Mouse (Mus musculus): ENCODE results near the gene Twf1. TPM values are rescaled to one million over a fixed set of nuclear protein-coding genes. Genes with fewer than 3 reads are reported as not detected.

Gene Twf1
- total RNA-seq (2012; rRNA removed) = 29.7 and 45.6 TPM in 2 replicates

- Histone ChIP-seq H3K36me3 (ENCODE audit: control insufficient read depth, insufficient read depth, low read length, poor library complexity, severe bottlenecking) (peaks cover 4% of the 10 kb centered on the region), H3K9me3 (ENCODE audit: control insufficient read depth, insufficient read depth, low read depth, low read length) (no peaks in the 10 kb centered on the region), H3K27ac (ENCODE audit: insufficient read depth, low read depth, low read length, poor library complexity, severe bottlenecking) (peak within 1 kb of the TSS; percentile 79), H3K4me1 (ENCODE audit: control insufficient read depth in 2 of 2, insufficient read depth in 2 of 2, low read length in 2 of 2, poor library complexity in 1 of 2) (peaks cover 3% of the 10 kb centered on the region in 2 experiments; a peak in 2 of 4 replicates), H3K9ac (ENCODE audit: insufficient read depth, low read depth, low read length, poor library complexity, severe bottlenecking) (peak within 1 kb of the TSS; percentile 100), H3K4me3 (ENCODE audit: insufficient read depth in 1 of 2, low read depth in 1 of 2, low read length in 2 of 2, poor library complexity in 1 of 2, severe bottlenecking in 1 of 2) (peak within 1 kb of the TSS; percentile 75 to 100)
- TF ChIP-seq ZC3H11A (IDR thresholded peaks at IDR 0.05; ENCODE audit: borderline replicate concordance, low read depth, low read length) (no peak), ZNF384 (IDR thresholded peaks at IDR 0.05; ENCODE audit: low read depth, low read length) (no peak), MAFK (IDR thresholded peaks at IDR 0.05; ENCODE audit: insufficient read depth, low read depth, low read length) (no peak), HCFC1 (IDR thresholded peaks at IDR 0.05; ENCODE audit: borderline replicate concordance, insufficient read depth, low read length) (peak; percentile 79; the same call in 1 of the 2 replicates), CHD2 (IDR thresholded peaks at IDR 0.05; ENCODE audit: low read depth, low read length) (no peak)
- peak; percentile 94 for DNase-seq (ENCODE audit: low read depth, low spot score)
- in situ Hi-C loops (cut with MboI; ENCODE audit: low sequenced_read_pairs in 2 of 2, unreplicated experiment in 2 of 2) = no loop called here
Measured at GRCm38 (mm10) chr15:94589219-94590075, at the start of gene Twf1. Gene Twf1 (minus strand): TSS chr15:94589889.

GRCm38 (mm10) chr15:94639126-94639525, 49.4 kb upstream of the Twf1 start:
- H3K9ac ChIP-seq (ENCODE audit: insufficient read depth, low read depth, low read length, poor library complexity, severe bottlenecking) = no peak overlapping the region
- in situ Hi-C loops (cut with MboI; ENCODE audit: low sequenced_read_pairs in 2 of 2, unreplicated experiment in 2 of 2) = no loop called here
- DNase-seq (ENCODE audit: low read depth, low spot score) = no peak
- H3K4me1 ChIP-seq (ENCODE audit: control insufficient read depth in 2 of 2, insufficient read depth in 2 of 2, low read length in 2 of 2, poor library complexity in 1 of 2) = peaks cover 2 to 3% of the 10 kb centered on the region in 2 experiments; a peak in 1 of 4 replicates
- H3K9me3 ChIP-seq (ENCODE audit: control insufficient read depth, insufficient read depth, low read depth, low read length) = no peaks in the 10 kb centered on the region
- no peak overlapping the region for H3K27ac ChIP-seq (ENCODE audit: insufficient read depth, low read depth, low read length, poor library complexity, severe bottlenecking)
- no peaks in the 10 kb centered on the region for H3K36me3 ChIP-seq (ENCODE audit: control insufficient read depth, insufficient read depth, low read length, poor library complexity, severe bottlenecking)
- TF ChIP-seq ZNF384 (IDR thresholded peaks at IDR 0.05; ENCODE audit: low read depth, low read length) = no peak
- no peak for TF ChIP-seq ZC3H11A (IDR thresholded peaks at IDR 0.05; ENCODE audit: borderline replicate concordance, low read depth, low read length)
- no peak for TF ChIP-seq CHD2 (IDR thresholded peaks at IDR 0.05; ENCODE audit: low read depth, low read length)
- TF ChIP-seq MAFK (IDR thresholded peaks at IDR 0.05; ENCODE audit: insufficient read depth, low read depth, low read length) = no peak
- TF ChIP-seq HCFC1 (IDR thresholded peaks at IDR 0.05; ENCODE audit: borderline replicate concordance, insufficient read depth, low read length) = no peak
- H3K4me3 ChIP-seq (ENCODE audit: insufficient read depth in 1 of 2, low read depth in 1 of 2, low read length in 2 of 2, poor library complexity in 1 of 2, severe bottlenecking in 1 of 2) = no peak overlapping the region

- Histone ChIP-seq H3K4me3 (ENCODE audit: insufficient read depth in 1 of 2, low read depth in 1 of 2, low read length in 2 of 2, poor library complexity in 1 of 2, severe bottlenecking in 1 of 2) (no peak overlapping the region), H3K9me3 (ENCODE audit: control insufficient read depth, insufficient read depth, low read depth, low read length) (no peaks in the 10 kb centered on the region), H3K27ac (ENCODE audit: insufficient read depth, low read depth, low read length, poor library complexity, severe bottlenecking) (no peak overlapping the region), H3K9ac (ENCODE audit: insufficient read depth, low read depth, low read length, poor library complexity, severe bottlenecking) (no peak overlapping the region), H3K36me3 (ENCODE audit: control insufficient read depth, insufficient read depth, low read length, poor library complexity, severe bottlenecking) (no peaks in the 10 kb centered on the region), H3K4me1 (ENCODE audit: control insufficient read depth in 2 of 2, insufficient read depth in 2 of 2, low read length in 2 of 2, poor library complexity in 1 of 2) (peaks cover 2 to 3% of the 10 kb centered on the region in 2 experiments; a peak in 1 of 4 replicates)
- DNase-seq (ENCODE audit: low read depth, low spot score) = no peak
- in situ Hi-C loops (cut with MboI; ENCODE audit: low sequenced_read_pairs in 2 of 2, unreplicated experiment in 2 of 2) = no loop called here
- TF ChIP-seq ZC3H11A (IDR thresholded peaks at IDR 0.05; ENCODE audit: borderline replicate concordance, low read depth, low read length) (no peak), CHD2 (IDR thresholded peaks at IDR 0.05; ENCODE audit: low read depth, low read length) (no peak), HCFC1 (IDR thresholded peaks at IDR 0.05; ENCODE audit: borderline replicate concordance, insufficient read depth, low read length) (no peak), MAFK (IDR thresholded peaks at IDR 0.05; ENCODE audit: insufficient read depth, low read depth, low read length) (no peak), ZNF384 (IDR thresholded peaks at IDR 0.05; ENCODE audit: low read depth, low read length) (no peak)
Measured at GRCm38 (mm10) chr15:94638207-94638606, 48.5 kb upstream of the Twf1 start.

GRCm38 (mm10) chr15:94634524-94634923, 44.8 kb upstream of the Twf1 start:
- TF ChIP-seq CHD2 (IDR thresholded peaks at IDR 0.05; ENCODE audit: low read depth, low read length) (no peak), MAFK (IDR thresholded peaks at IDR 0.05; ENCODE audit: insufficient read depth, low read depth, low read length) (no peak), ZNF384 (IDR thresholded peaks at IDR 0.05; ENCODE audit: low read depth, low read length) (no peak), ZC3H11A (IDR thresholded peaks at IDR 0.05; ENCODE audit: borderline replicate concordance, low read depth, low read length) (no peak), HCFC1 (IDR thresholded peaks at IDR 0.05; ENCODE audit: borderline replicate concordance, insufficient read depth, low read length) (no peak)
- H3K36me3 ChIP-seq (ENCODE audit: control insufficient read depth, insufficient read depth, low read length, poor library complexity, severe bottlenecking) = no peaks in the 10 kb centered on the region
- in situ Hi-C loops (cut with MboI; ENCODE audit: low sequenced_read_pairs in 2 of 2, unreplicated experiment in 2 of 2) = no loop called here
- H3K9ac ChIP-seq (ENCODE audit: insufficient read depth, low read depth, low read length, poor library complexity, severe bottlenecking) = no peak overlapping the region
- no peaks in the 10 kb centered on the region for H3K4me1 ChIP-seq (ENCODE audit: control insufficient read depth in 2 of 2, insufficient read depth in 2 of 2, low read length in 2 of 2, poor library complexity in 1 of 2)
- no peak overlapping the region for H3K4me3 ChIP-seq (ENCODE audit: insufficient read depth in 1 of 2, low read depth in 1 of 2, low read length in 2 of 2, poor library complexity in 1 of 2, severe bottlenecking in 1 of 2)
- H3K9me3 ChIP-seq (ENCODE audit: control insufficient read depth, insufficient read depth, low read depth, low read length) = no peaks in the 10 kb centered on the region
- DNase-seq (ENCODE audit: low read depth, low spot score) = no peak
- no peak overlapping the region for H3K27ac ChIP-seq (ENCODE audit: insufficient read depth, low read depth, low read length, poor library complexity, severe bottlenecking)

Measured in ES-E14 (cell line).